Mouse (Mus musculus) heart, adult 9 months (tissue): ENCODE measurements around the gene Sh3d19.

Source experiments
- DNase-seq, 2 experiments: peaks; one replicate each; pipeline ENCODE4 v3.0.0; 2022; ENCODE audit warnings: low spot score in 2 of 2

Gene Sh3d19

DNA sequence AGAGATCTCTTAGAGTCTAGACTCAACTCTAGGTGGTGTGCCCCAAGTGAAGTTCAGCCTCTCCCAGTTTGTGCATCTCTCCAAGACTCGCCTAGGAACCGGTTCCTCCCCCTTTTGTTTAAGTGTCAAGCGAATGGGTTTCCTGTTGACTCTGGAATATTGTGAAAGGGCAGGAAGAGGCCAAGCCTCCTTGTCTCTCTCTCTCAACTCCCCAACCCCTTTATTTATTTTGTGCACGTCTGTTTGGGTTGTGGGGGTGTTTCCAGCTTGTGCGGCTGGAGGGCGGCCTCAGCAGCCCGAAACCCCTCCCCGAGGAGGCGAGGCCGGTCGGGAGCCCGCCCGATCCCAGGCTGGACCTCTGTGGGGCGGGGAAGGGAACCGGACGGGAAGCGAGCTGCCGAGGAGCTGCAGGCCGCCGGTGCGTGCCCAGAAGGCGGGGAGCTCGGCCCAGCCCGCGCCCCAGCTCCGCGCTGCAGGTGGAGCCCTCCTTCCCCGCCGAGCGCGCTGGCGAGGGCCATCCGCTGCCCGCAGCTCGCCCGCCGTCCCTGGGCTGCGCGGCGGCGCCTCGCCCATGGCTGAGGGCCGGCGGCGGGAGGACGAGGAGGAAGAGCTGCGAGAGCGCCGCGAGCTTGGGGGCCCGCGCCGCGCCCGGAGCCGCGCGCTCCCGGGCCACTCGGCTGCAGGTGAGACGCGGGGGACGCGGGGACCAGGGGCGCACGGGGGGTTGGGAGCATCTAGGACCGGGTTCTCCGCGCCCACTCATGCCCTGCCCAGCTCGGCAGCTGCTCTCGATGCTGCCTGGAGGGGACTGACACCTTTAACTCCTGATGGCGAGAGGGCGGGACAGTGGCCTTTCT lies at the start of gene Sh3d19:
TSS of gene Sh3d19 (plus strand) at position 368 of the 857 bp plus-strand sequence.
- DNase-seq, result peak; percentile 79 to 82

DNA sequence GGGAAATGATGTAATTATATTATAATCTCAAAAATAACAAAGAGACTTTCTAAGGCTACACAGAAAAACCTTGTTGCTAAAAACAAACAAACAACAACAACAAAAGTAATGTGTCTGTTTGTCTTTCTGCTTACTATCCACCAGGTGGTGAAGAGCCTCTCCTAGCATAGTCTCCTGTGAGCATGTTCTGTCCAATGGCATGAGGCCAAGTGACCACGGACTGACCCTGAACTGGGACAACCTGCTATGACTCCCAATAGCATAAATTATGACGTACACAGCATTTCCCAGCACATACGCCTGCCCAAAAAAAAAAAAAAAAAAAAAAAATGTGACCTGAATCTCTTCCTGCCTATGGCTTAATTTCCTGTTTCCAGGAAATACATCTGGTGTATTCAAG lies 48.6 kb upstream of the Sh3d19 start:
- DNase-seq, result peak in 1 of 2 experiments; percentile 41

GRCm38 (mm10) chr3:85923343-85923742 lies 47.6 kb upstream of the Sh3d19 start:
- DNase-seq, result no peak

DNA sequence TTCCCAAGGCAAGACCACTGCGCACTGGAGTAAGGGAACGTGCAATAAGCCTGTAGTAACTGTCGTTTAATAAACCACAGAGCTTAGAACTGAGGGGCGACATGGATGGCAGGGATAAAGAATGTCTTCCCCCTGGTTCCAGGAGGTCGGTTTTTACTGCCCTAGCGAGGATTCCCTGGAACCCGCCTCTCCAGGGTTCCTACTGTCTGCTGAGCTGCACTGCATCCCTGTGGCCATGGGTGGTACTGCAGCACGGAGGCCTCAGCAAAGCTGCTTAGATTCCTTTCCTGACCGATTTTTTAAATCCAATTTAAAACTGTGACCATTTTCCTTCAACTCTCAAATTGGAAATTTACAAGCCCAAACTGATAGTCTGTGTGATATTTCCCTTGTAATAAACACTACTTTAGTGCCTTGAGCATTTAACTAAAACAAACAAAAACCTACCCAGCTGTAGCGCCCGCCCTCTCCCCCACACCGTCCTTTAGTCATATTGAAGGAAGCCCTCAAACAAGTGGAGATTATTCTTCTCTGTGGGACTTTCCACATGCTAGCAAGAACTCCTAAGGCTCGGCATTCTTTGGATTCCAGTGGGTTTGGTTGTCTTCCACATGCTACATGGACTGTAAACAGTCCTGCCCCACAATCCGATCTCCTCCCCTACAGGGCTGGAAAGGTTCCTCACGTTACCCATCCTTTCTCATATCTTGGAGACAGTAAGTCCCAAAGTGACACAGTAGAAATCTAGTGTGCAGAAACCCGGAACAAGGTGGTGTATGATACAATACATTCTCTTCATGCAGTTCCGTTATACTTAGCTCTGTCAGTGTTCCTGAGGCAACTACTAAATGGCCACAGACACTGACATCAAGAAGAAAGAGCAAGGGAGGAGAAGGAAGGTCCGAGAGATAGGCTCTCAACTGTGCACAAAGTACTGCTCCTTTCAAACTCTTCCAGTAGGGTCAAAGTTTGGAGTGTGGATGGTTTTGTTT lies 46.7 kb upstream of the Sh3d19 start:
- peak; percentile 27 to 73 for DNase-seq

DNA sequence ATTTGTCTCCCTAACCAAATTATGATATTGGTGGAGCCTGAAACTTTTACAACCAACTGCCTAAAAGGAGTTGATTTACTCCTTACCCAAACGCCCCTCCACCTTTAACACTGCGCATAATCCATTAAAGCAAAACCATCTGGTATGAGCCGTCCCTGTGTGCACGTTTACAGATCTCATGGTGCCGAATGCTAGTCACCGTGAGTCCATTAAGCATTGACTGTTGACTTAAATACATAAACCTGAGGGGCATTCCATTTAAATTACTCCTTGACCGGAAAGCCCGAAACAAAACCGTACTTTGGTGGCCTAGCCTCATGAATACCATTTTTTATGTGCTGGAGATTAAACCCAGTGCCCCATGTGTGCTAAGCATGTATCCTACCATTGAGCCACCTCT lies 43.6 kb upstream of the Sh3d19 start:
- no peak for DNase-seq

DNA sequence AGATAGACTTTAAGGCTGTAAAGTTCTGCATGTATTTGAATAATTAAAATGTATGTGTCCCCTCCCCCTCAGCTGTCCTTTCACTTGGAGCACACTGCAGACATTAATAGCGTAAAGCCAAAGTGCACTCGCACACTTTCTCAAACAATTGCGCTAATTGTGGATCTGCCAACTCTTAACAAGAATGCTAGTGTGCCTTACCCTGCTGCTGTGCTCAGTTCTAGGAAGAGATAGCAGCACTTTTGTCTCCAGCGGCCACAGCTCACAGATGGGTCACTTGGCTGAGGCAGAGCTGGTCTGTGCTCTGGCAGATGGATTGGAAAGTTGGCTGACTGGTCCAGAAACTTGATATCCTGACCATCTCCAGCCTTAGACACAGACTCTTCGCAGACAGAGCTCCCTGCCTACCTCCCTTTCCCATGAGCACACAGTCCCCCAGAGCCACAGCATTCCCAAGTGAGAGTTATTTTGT lies 42.7 kb upstream of the Sh3d19 start:
- no peak for DNase-seq

GRCm38 (mm10) chr3:85929711-85930110 lies 41.2 kb upstream of the Sh3d19 start:
- DNase-seq, result peak in 1 of 2 experiments; percentile 23

- DNase-seq, result no peak
Observed at GRCm38 (mm10) chr3:85930671-85931255, 40.1 kb upstream of the Sh3d19 start.

- DNase-seq, result no peak
Observed at GRCm38 (mm10) chr3:85931859-85932258, 39.0 kb upstream of the Sh3d19 start.

GRCm38 (mm10) chr3:85933586-85933985 lies 37.3 kb upstream of the Sh3d19 start:
- no peak for DNase-seq

DNA sequence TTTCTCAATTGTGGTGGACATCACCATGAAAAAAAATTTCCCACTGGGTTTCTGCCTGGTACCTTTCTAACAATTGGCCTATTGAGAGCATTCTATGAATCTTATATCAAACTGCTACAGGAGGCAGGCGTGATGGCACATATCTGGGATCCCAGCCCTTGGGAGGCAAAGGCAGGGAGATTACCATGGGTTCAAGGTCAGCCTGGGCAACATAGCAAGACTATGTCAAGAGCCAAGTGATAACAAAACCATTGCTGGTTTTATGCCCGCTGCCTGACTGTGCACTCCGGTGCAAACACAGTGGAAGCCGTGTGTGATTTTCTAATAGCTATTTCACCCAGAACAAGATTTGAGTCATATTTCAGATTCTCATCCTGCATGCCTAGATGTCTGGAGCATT lies 20.0 kb upstream of the Sh3d19 start:
- no peak for DNase-seq

- no peak for DNase-seq
Observed at GRCm38 (mm10) chr3:85952696-85953283, 18.1 kb upstream of the Sh3d19 start.

GRCm38 (mm10) chr3:85955269-85955668 lies 15.6 kb upstream of the Sh3d19 start:
- no peak for DNase-seq

DNA sequence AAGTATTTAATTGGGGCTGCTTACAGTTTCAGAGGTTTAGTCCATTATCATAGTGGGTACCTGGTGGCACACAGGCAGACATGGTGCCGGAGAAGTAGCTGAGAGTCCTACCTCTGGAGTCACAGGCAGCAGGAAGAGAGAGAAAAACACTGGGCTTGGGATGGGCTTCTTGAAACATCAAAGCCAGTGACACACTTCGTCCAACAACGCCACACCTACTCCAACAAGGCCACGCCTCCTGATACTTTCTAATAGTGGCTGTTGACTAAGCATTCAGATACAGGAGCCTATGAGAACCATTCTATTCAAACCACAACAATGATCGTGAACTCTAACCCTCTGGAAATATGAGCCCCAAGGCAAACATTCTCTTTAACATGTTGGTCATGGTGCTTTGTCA lies 15.2 kb upstream of the Sh3d19 start:
- DNase-seq, result no peak

- no peak for DNase-seq
Observed at GRCm38 (mm10) chr3:85959669-85960068, 11.2 kb upstream of the Sh3d19 start.

DNA sequence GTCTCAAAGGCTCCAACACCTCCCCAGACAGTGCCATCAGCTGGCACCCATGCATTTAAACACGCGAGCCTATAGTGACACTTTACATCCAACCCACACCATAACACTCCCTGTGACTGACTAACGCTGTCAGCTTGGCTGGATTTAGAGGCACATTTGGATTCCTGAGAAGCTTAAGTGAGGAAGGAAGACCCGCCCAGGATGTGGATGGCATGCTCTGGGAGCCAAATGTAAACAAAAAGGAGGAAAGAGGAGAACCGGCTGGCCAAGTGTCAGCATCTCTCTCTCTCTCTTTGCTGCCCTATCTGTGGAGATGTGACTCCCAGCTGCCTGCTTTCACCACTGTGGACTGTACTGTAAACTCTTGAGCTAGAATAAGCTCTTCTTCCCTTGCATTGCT lies 9.8 kb upstream of the Sh3d19 start:
- no peak for DNase-seq

DNA sequence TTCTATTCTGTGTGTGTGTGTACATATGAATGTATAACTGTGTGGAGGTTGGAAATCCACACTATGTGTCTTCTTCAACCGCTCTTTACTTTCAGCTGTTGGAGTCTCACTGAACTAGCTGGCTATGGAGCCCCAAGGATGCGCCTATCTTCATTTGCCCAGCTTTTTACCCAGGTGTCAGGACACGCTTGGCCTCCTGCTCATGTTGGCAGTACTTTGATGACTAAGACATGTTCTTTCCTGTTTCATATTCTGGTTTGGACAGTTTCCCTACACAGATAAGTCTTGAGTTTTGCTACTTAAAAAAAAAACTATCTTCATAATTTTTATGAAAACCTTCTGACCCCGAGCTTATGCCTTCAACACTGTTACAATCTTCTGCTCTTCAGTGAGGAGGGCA lies 5.4 kb upstream of the Sh3d19 start:
- DNase-seq, result no peak

DNA sequence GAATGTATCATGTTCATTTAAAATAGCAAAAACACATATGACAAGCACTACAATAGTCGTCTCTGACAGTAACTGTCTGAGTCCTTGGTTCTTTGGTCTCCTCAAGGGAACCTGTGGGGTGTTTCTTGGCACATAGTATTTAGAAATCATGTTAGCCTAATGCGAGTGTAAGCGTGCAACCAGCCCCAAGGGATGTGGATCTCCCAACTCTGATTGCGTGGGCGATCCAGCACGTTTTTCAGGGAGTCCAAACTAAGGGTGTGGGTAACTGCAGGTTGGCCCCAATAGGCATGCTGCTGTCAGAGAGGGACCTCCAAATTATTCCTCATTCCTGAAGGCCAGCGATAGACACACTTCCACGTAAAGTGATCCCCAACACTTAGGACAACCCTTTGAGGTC lies 1.9 kb upstream of the Sh3d19 start:
- DNase-seq, result no peak

- peak in 1 of 2 experiments; percentile 8 for DNase-seq
Observed at GRCm38 (mm10) chr3:85971599-85971975, 678 bp downstream of the Sh3d19 start.

DNA sequence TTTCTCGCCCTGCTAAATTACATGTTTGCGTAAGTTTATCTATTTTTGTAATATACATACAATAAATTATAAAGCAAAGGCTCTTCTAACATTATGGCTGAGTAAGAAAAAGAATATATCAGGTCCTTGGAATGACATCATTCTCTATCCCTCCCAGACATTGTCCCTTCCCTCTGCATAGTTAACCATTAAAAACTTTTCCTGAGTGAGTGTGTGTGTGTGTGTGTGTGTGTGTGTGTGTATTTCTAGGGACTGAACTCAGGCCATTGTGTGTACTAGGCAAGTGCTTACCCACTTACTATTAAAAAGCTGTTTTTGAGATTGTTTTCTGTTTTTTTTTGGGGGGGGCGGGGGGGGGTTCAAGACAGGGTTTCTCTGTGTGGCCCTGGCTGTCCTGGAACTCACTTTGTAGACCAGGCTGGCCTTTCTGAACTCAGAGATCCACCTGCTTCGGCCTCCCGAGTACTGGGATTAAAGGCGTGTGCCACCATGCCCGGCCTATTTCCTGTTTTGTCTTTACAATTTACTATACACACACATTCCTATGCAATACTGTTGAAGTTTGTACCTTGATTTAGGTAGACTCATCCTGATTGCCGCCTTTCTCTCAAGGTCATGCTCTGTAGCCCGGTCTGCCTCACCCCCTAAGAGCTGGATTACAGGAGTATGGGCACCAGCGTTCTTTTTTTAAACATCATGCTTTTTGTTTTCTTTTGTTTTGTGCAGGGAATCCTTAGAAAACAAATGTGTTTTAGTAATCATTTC lies 2.6 kb downstream of the Sh3d19 start:
- no peak for DNase-seq

DNA sequence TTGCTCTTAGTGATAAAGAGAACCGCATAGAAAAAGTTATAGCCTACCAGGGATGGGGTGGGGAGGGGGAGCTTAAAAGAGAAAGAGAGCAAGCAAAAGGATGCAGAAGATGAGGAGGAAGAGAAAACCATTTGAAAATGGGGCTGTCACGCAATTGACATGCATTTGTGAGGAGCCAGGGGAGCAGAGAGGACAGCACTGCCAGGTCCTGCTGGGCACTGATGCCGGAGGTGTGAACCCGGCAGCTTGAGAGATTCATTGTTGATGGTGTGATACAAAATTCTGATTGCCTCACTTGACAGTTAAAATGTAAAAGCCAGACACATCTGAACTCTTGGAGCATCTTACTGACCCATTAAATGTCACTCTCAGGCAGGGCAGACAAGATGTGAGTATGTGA lies 3.5 kb downstream of the Sh3d19 start:
- no peak for DNase-seq
